Mouse (Mus musculus) CD4-positive helper T cell, adult 2 months (primary cell): ENCODE data around the gene Zfp459.
"Not testable (repeated sequence)": the region's sequence is repeated elsewhere in the genome, so short reads cannot be mapped to it uniquely, and the experiment has no call there.

Experiments used
- DNase-seq: peaks from one replicate; pipeline ENCODE4 v3.0.0-alpha.2; 2012; ENCODE audit warnings: low read depth, missing footprints, low spot score

Gene Zfp459

DNA sequence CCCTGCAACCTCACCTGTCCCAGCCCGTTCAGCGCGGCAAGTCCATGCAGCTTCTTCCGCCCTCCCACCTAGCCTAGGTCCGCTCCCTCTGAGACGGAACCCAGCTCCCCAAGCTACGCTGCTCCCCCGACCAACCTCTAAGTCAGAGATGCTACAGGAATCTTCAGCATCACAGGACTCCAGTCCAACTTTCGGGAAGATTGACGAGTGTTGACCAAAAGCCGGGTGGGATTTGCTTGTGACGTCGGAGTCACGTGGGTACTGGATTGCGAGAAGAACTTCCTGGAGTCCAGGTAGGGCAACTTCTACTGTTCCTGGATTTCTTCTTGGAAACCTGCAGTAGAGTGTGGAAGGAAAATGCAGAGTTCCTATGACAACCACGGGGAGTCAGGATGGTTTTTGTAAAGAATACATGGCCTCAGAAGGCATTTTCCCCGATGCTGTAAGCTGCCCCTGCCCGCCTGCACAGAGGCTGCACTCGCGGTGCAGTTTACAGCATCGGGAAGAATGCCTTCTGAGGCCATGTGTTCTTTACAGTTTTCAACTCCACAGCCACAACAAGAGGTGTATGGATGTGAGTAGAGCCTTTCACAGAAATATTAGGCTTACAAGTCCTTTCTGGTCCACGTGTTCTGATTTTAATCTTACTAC lies at the start of gene Zfp459:
Gene Zfp459, minus strand, starts transcription at position 212 of the 651 bp plus-strand sequence.
- DNase-seq, result peak; percentile 61

DNA sequence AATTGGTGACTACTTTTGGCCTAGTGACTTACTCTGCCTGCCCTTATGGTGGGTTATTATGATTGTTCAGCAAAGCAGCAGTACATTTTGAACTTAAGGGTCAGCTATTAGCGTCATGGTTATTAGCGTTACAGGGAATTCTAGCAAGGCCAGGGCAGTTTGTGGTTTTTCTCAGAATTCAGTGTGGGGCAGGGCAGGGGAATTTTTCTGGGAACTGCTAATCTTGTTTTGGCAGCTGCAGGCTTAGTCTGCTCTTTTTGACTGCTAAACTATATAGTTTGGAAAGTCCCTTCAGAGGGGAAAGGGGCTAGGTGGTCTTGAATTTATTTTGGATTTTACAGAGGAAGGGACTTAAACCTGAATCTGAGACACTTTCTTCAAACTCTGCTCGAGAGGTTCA lies 48.1 kb upstream of the Zfp459 start:
- no peak for DNase-seq

DNA sequence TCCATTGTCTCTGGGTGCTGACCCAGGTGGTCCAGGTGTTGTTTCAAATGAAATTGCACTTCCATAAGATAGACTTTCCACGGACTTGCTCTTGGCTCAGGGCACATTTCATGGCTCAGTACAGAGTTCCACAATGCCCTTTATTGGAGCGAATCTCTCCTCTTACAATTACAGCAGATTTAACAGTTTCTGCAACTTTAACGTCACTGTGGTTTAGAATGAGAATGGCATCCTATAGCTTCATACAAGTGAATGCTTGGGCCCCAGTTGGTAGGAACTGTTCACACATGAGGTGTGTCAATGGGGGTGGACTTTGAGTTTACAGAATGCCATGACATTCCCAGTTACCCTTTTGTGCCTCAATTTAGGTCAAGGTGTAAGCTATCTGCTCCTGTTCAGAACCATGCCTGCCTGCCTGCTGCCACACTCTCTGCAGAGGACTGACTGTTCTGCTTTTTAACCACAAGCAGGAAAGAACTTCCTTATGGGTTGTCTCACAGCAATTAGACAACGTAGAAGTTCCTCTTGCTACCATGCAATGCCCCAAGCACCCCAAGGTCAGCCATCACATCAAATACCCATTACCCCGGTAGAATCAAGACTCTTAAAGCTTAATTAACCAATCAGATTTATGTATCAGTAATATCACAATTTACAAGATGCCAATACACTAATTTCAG lies 42.4 kb upstream of the Zfp459 start:
- not testable (repeated sequence) for DNase-seq

DNA sequence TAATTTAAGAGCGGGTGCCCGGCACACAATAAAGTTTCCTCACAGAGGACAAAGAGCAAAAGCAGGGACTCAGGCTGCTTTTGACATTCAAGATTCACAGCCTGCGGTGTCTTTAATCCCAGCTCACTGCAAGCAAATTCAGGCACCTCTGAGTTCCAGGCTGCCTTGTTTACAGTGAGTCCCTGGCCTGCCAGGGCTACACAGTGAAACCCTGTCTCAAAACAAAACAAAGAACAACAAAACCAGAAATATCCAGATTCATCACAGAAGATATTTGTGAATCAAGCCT lies 30.7 kb upstream of the Zfp459 start:
- no peak for DNase-seq

DNA sequence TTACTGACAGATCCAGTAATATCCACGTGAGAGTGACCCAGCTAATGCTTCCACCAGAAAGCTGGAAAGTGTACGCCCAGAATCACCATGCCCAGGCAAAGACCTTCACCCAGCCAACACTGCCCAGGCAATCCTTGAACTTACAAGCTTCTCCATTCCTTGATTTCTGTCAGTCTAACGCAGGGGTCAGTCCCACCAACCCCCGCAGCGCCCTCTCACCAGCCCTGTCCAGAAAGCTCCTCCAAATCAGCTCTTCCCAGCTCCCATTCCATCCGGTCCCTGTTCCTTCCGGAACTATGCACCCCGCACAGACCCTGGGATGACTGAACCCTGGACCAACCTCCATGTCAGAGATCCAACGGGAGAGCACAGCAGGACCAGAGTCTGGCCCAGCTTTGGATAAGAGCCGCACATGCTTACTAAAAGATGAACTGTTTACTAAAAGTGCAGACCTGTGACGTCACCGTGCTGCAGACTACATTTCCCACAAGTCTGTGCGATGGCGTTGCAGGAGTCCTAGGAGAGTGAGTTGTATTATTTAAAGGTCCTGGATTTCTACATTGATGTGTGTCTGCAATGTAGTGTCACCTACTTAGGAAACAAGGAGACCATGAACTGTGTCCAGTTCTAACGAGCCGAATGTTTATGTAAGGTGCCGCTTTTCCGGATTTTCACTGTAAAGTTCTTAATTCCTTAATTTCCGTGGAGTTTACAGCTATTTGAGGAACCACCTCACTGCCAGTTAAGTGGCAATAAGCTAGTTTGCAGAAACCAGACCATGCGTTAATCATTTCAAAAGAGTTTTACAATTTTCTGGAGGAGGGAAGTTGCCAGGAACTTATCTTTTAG lies 30.2 kb upstream of the Zfp459 start, which contains the start of gene Zfp874a:
Gene Zfp874a, minus strand, starts transcription at position 453 of the 849 bp plus-strand sequence.
- DNase-seq, result peak; percentile 89

DNA sequence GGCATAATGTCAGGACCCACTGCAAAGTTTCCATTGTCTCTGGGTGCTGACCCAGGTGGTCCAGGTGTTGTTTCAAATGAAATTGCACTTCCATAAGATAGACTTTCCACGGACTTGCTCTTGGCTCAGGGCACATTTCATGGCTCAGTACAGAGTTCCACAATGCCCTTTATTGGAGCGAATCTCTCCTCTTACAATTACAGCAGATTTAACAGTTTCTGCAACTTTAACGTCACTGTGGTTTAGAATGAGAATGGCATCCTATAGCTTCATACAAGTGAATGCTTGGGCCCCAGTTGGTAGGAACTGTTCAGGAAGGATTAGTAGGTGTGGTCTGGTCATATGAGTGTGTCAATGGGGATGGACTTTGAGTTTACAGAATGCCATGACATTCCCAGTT lies 15.9 kb upstream of the Zfp459 start:
- DNase-seq, result not testable (repeated sequence)

DNA sequence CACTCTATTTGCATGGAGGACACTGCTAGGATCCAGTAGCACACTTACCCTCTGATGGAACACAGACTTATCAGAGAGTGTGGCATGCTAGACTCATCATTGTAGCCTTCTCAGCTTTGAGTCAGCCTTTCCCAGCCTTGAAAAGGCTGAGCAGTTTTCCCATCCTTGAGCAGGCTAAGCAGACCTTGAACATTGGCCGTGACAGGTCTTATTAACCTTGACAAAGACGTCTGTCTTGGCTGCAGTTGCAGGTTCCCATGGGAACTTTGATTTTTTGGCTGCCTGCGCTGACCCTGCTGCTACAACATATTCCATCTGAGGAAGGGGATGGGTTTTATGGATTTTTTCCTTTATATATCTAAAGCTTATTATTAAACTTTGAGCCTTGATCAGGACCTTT lies 6.9 kb upstream of the Zfp459 start:
- no peak for DNase-seq

DNA sequence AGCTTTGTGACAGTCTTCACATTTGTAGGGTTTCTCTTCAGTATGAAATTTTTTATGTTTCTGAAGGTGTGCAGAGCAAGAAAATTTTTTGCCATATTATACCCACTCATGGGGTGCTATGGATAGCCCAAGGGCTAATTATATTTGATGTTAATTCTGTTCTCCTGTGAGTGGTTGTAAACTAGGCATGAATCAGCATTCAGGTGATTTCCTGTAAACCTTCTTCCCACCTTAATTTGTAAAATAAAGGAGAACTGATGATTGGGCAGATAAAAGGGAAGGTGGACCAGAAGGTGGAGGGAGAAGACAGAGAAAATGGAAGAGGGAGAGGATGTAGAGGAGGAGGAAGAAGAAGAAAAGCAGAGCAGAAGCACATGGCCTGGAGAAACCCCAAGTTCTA lies 4.5 kb upstream of the Zfp459 start:
- DNase-seq, result not testable (repeated sequence)

DNA sequence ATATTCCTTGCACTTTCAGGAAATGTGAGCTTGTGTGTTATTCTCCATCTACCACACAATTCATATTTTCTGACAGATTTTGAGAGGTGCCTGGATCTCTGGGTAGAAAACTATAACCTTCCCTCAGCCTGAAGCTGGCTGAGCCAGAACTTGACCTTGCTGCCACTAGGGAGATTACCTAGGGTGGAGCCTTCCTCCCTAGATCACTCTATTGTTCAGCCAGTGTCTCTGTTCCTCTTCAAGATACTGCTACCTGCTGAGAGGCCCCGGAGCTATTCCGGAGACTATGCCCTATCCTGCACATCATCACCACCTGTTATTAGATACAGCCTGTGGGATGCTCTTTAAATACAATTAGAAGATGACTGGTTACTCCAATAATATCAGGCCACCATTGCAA lies 1.3 kb upstream of the Zfp459 start:
- not testable (repeated sequence) for DNase-seq

DNA sequence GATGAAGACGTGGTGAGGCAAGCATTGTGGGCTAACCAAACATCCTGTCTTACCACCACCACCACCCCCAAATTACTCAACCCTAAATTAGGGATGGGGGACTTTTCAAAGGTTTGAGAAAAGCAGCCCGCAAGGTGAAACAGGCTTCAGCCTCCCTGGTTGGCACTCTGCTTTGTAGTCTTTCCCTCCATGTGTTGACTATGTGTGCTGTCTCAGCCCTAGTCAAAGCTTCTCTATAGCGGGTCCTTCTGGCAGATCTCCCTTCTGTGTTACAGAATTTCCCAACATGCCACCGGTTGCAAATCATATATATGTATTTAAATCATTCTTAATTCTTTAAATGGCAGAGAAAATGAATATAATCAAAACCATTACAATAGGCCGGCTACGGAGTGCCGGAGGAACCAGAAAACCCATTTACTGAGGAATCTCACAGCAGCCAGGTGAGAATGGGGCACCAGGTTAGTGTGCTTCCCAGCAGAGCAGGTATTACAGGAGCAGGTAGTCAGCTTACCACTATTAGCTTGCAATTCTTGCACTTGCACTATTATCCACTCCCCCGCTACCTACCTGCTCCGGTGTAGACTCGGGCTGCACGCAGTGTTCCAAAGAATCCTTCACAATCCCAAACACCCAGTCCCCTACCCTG lies 536 bp downstream of the Zfp459 start:
- DNase-seq, result peak; percentile 6

DNA sequence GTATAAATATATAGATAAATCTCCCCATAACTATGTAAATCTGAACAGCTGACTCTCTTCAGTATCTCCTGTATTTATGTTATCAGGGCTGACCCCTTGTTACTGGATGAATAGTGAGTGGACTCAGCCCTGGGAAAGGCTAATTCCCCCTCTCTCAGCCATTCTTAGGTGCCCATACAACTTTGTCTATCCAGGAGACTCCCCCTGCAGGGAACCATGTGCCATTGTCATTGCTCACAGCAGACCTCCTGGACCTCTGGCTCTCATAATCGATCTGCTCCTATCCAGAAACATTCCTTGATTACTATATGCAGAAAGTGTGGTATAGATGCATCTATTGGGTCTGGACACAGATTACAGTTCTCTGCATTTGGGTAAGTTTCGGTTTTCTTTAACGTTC lies 4.4 kb downstream of the Zfp459 start:
- DNase-seq, result no peak

DNA sequence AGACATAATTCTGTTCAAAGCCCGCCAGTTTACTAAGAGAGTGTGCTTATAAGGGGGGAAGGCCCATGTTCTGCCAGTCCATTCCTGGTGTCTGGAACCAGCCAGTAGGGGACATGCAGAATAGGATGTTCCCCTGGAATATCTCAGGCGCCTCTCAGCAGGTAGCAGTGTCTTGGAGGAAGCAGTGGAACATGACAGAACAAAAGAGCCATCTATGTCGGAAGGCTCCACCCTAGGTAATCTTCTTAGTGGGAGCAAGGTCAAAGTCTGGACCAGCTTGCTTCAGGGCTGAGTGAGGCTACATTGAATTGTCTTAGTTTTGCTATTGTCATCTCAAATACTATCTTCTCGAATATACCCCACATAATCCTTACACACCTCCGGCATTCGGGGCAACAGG lies 5.5 kb downstream of the Zfp459 start:
- no peak for DNase-seq

DNA sequence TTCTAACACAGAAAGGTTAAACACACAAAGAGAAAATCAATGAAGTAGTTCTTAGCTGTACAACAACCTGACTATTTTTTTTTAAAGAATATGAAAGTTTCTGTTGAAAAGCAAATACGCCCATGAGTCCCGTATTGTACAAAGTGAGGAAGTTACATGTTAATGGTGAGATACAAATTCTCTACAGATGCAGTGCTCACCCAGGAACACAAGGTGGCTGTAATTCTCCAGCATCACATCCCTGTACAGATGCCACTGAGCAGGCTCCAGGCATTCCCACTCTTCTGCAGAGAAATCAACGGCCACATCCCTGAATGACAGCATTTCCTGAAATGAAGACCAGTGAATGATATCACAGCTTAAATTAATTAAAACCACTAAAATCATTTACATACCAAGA lies 7.6 kb downstream of the Zfp459 start:
- DNase-seq, result not testable (repeated sequence)

DNA sequence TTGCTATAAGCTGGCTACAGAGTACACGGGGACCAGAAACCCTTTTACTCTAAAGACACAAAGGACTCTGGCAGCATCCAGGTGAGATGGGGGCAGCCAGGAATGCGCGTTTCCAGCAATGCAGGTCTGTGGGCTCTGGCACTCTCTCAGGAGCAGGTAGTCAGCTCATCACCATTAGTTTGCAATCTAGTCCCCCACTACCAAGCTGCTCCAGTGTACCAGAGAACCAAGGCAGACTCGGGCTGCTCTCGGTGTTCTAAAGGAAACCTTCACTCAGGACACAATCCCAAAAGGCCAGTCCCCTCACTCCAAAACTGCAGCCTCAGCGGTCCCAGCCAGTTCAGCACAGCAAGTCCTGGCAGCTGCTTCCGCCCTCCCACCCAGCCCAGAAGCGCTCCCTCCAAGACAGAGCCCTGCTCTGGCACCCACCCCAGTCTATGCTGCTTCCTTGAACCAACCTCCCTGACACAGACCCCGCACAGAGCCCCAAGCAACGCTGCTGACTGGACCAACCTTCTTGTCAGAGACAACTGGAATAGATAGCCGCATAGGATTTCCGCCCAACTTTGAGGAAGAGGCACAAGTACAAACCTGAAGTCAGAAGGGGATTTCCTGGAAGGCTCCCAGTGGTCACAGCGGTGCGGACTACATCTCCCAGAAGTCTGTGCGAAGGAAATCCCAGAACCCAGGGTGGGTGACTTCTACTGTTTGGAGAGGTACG lies 21.9 kb downstream of the Zfp459 start, which contains the start of gene Zfp429:
Gene Zfp429, minus strand, starts transcription at position 637 of the 721 bp plus-strand sequence.
- DNase-seq, result peak; percentile 88

DNA sequence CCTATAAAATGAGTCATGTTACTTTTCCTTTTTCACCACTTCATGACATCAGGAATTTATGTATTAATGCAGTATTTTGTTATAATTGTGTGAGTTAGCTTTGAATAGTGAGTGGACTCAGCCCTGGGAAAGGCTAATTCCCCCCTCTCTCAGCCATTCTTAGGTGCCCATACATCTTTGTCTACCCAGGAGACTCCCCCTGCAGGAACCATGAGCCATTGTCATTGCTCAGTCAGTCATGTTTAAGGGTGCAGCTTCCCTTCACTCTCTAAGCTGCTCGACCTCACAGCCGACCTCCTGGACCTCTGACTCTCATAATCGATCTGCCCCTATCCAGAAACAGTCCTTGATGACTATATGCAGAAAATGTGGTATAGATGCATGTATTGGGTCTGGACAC lies 45.0 kb downstream of the Zfp459 start:
- DNase-seq, result not testable (repeated sequence)

DNA sequence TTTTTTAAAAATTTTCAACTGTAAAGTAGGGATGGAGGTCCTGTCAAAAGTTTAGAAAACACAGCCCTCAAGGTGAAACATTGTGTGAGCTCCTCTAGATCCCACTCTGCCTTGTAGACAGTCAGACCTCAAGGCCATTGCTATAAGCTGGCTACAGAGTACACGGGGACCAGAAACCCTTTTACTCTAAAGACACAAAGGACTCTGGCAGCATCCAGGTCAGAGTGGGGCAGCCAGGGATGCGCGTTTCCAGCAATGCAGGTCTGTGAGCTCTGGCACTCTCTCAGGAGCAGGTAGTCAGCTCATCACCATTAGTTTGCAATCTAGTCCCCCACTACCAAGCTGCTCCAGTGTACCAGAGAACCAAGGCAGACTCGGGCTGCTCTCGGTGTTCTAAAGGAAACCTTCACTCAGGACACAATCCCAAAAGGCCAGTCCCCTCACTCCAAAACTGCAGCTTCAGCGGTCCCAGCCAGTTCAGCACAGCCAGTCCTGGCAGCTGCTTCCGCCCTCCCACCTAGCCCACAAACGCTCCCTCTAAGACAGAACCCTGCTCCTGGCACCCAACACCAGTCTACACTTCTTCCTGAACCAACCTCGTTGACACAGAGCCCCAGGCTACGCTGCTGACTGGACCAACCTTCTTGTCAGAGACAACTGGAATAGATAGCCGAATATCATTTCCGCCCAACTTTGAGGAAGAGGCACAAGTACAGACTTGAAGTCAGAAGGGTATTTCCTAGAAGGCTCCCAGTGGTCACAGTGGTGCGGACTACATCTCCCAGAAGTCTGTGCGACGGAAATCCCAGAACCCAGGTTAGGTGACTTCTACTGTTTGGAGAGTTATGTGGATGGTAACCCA lies 45.9 kb downstream of the Zfp459 start, which contains the start of the genes Gm28041 and Zfp456:
Gene Gm28041, minus strand, starts transcription at position 684 of the 862 bp plus-strand sequence.
Gene Zfp456, minus strand, starts transcription at position 761 of the 862 bp plus-strand sequence.
- DNase-seq, result peak; percentile 90

DNA sequence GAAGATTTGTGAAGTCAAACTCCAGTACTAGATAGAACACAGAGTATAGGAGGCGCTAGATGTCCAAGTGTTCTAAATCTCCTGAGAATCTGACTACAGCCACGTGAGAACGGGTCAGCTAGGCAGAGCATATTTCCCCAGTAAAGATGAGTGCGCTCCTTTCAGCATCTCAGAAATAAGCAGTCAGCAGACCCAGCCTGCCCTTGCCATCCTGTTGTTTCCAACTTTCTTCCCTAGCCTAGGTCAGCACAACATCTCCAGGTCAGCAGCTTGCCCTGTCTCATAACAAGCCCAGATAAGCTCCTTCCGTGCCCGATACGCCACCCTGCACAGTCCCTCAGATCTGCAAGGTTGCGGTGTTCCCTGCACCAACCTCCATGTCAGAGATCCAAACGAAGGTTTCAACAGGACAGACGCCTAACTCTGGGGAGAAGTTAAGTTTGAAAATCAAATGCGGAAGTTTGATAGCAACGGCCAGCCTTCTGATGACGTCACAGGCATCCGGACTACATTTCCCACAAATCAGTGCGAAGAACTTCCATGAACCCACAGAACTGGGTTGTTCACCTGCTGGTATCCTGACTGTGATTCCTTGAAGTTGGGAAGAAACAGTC lies 61.0 kb downstream of the Zfp459 start, which contains the start of the genes Gm28044 and Zfp953:
Gene Gm28044, minus strand, starts transcription at position 406 of the 614 bp plus-strand sequence.
Gene Zfp953, minus strand, starts transcription at position 475 of the 614 bp plus-strand sequence.
- peak; percentile 89 for DNase-seq
